Mouse (Mus musculus) limb, embryonic 14.5 days (tissue): ENCODE data around the gene Mrpl19. TPM values are rescaled to one million over a fixed set of nuclear protein-coding genes. Genes with fewer than 3 reads are reported as not detected.

Source experiments
- ATAC-seq: fragments of 200-750 bp; cut with Nextera tagmentation; 2 replicates; pipeline ENCODE4 v1.8.0; 2017; ENCODE audit warnings: low read depth, moderate number of reproducible peaks, moderate TSS enrichment; ENCODE audit not compliant: low FRiP score
- DNase-seq: peaks from one replicate; pipeline ENCODE4 v3.0.0-alpha.2; 2015; ENCODE audit warnings: low spot score
- H3K27ac ChIP-seq: fragments of 300-500 bp; sonication (generic); replicated peaks from 2 replicates; pipeline ENCODE4 v1.5.1; 2014; ENCODE audit warnings: low read depth, mild to moderate bottlenecking, low read length, moderate library complexity, mixed read lengths
- H3K27me3 ChIP-seq: fragments of 300-500 bp; sonication (generic); 2 replicates; pipeline ENCODE4 v1.6.1; 2014; ENCODE audit warnings: low read length, mixed read lengths; ENCODE audit not compliant: control insufficient read depth, insufficient read depth
- H3K36me3 ChIP-seq: fragments of 300-500 bp; sonication (generic); 2 replicates; pipeline ENCODE4 v1.6.1; 2014; ENCODE audit warnings: mild to moderate bottlenecking, low read length, moderate library complexity, mixed read lengths; ENCODE audit not compliant: control insufficient read depth, insufficient read depth
- H3K4me1 ChIP-seq: fragments of 300-500 bp; sonication (generic); 2 replicates; pipeline ENCODE4 v1.6.1; 2014; ENCODE audit warnings: antibody characterized with exemption, low read length, mixed read lengths; ENCODE audit not compliant: control insufficient read depth, insufficient read depth
- H3K4me2 ChIP-seq: fragments of 300-500 bp; sonication (generic); replicated peaks from 2 replicates; pipeline ENCODE4 v1.6.1; 2014; ENCODE audit warnings: low read depth, mild to moderate bottlenecking, low read length, moderate library complexity; ENCODE audit not compliant: severe bottlenecking
- H3K4me3 ChIP-seq: fragments of 300-500 bp; sonication (generic); replicated peaks from 2 replicates; pipeline ENCODE4 v1.5.1; 2014; ENCODE audit warnings: low read length
- H3K9ac ChIP-seq: fragments of 300-500 bp; sonication (generic); 2 replicates; pipeline ENCODE4 v1.6.1; 2014; ENCODE audit warnings: mild to moderate bottlenecking, low read depth, low read length, moderate library complexity; ENCODE audit not compliant: severe bottlenecking
- H3K9me3 ChIP-seq: fragments of 300-500 bp; sonication (generic); 2 replicates; pipeline ENCODE4 v1.6.1; 2016; ENCODE audit warnings: low read length; ENCODE audit not compliant: control insufficient read depth
- POLR2A ChIP-seq: fragments of 200-500 bp; IDR thresholded peaks from 2 replicates; pipeline ENCODE4 v1.8.0; 2012; ENCODE audit warnings: inconsistent platforms, mild to moderate bottlenecking, moderate library complexity, borderline replicate concordance; ENCODE audit not compliant: insufficient read depth, insufficient read length; ENCODE audit errors: extremely low read depth
- WGBS: fragments of 180-500 bp; shearing (Covaris S2); extraction: QIAGEN DNeasy Blood & Tissue Kit; methylation state at CpG from one replicate; pipeline ENCODE4 v1.1.7; 2014; 5-methylcytosine and 5-hydroxymethylcytosine counted together
- polyA plus RNA-seq, 2 experiments: library from polyadenylated mRNA; depleted of rRNA in 1 of 2; stranded (reverse) in 1 of 2; unstranded in 1 of 2; fragments of >200 nt; fragmentation: Nextera tagmentation in 1 of 2; extraction: Ambion mirVana in 1 of 2; gene quantifications; 2 replicates each; pipeline versions ENCODE4 v1.2.1 to v1.2.3; 2012 to 2014

The Mrpl19 gene
- polyA plus RNA-seq, 2 experiments, result 12.4 to 39.2 TPM

- Histone ChIP-seq H3K36me3 (no peaks in the 10 kb centered on the region), H3K4me3 (no peak overlapping the region)
- 84% methylated on average over 8 of the region's 8 CpGs for WGBS
These were observed 6.8 kb upstream of the Mrpl19 start for GRCm38 (mm10) chr6:81972595-81972994.

DNA sequence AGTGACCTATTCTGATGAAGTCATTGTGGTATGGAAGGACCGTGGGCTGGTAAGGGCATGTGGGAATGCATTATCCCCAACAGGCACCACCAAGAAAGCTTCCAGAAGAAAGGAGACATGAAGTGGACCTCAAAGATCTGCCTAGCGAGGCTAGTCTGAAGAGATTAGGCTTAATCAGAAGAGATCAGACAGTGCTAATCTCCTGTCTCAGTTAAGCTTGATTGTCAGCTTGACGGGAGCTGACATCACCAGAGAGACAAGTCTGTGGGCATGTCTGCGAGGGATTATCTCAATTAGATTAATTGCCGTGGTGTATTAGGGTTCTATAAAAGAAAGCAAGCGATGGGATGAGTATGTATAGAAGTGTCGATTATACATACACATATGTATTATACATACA is 5.4 kb upstream of the Mrpl19 start:
- no peak for ATAC-seq
- H3K27me3 ChIP-seq, result no peaks in the 10 kb centered on the region
- H3K4me2 ChIP-seq, result no peak overlapping the region
- H3K36me3 ChIP-seq, result no peaks in the 10 kb centered on the region
- no peak for TF ChIP-seq POLR2A
- no peak for DNase-seq
- H3K9ac ChIP-seq, result no peak overlapping the region
- 87% methylated on average over 7 of the region's 7 CpGs for WGBS
- H3K9me3 ChIP-seq, result no peaks in the 10 kb centered on the region
- H3K27ac ChIP-seq, result no peak overlapping the region
- H3K4me3 ChIP-seq, result no peak overlapping the region
- H3K4me1 ChIP-seq, result no peaks in the 10 kb centered on the region

More at GRCm38 (mm10) chr6:81972595-81972994, 6.8 kb upstream of the Mrpl19 start:
- H3K27ac ChIP-seq, result no peak overlapping the region
- TF ChIP-seq POLR2A, result no peak
- no peaks in the 10 kb centered on the region for H3K27me3 ChIP-seq
- H3K9me3 ChIP-seq, result no peaks in the 10 kb centered on the region
- no peak overlapping the region for H3K4me2 ChIP-seq
- ATAC-seq (no peak), DNase-seq (no peak)
- H3K9ac ChIP-seq, result no peak overlapping the region
- no peaks in the 10 kb centered on the region for H3K4me1 ChIP-seq

- Histone ChIP-seq H3K9me3 (no peaks in the 10 kb centered on the region), H3K27me3 (no peaks in the 10 kb centered on the region), H3K4me2 (peak overlapping the region; percentile 61), H3K9ac (no peak overlapping the region), H3K4me3 (peak overlapping the region; percentile 83), H3K27ac (no peak overlapping the region), H3K4me1 (peaks cover 7% of the 10 kb centered on the region), H3K36me3 (peaks cover 23% of the 10 kb centered on the region)
- DNase-seq, result no peak
- 45% methylated on average over 2 of the region's 2 CpGs for WGBS
- no peak for TF ChIP-seq POLR2A
- ATAC-seq, result no peak
These were observed 348 bp upstream of the Mrpl19 start for GRCm38 (mm10) chr6:81966068-81966544.

DNA sequence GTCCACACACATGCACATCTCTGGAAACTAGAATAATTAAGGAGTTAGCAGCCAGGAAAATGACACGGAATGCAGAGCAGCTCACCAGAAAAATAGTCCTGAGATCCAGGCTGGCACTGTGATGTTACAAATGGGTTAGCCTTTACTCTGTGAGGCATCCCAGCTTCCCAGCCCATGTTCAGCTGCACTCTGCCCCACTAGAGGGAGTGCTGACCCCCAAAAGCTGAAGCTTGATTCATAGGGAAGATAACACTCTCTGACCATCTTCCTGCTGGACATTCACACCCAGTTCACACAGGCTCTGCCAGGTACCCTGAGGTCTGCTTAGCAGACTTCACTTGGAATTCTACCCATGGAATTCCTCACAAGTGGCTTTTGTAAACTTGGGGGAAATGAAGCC is 5.5 kb downstream of the Mrpl19 start:
- no peak overlapping the region for H3K4me2 ChIP-seq
- H3K36me3 ChIP-seq, result peaks cover 80% of the 10 kb centered on the region
- H3K9ac ChIP-seq, result no peak overlapping the region
- 90% methylated on average over 1 of the region's 1 CpGs for WGBS
- no peak for TF ChIP-seq POLR2A
- DNase-seq, result no peak
- ATAC-seq, result no peak
- H3K4me1 ChIP-seq, result peaks cover 7% of the 10 kb centered on the region
- H3K9me3 ChIP-seq, result no peaks in the 10 kb centered on the region
- no peak overlapping the region for H3K27ac ChIP-seq
- no peaks in the 10 kb centered on the region for H3K27me3 ChIP-seq
- H3K4me3 ChIP-seq, result no peak overlapping the region

DNA sequence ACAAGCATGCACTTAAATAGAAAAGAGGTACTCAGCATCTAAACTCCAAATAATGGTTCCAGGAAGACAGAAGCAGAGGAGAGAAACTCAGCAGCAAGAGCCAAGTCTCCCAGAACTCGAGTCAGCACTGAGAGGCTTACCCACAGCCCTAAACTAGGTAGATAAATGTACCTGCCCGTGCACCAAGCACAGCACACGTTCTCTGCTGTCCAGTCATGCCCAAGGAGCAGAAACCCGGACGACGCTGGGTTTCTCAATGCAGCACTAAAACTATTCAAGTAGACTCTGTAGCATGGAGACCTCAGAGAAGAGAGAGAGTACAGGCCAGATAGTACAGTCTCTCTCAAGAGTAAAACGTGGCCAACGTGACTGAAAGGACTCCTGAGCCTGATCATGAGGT is 5.9 kb downstream of the Mrpl19 start:
- no peak overlapping the region for H3K4me3 ChIP-seq

DNA sequence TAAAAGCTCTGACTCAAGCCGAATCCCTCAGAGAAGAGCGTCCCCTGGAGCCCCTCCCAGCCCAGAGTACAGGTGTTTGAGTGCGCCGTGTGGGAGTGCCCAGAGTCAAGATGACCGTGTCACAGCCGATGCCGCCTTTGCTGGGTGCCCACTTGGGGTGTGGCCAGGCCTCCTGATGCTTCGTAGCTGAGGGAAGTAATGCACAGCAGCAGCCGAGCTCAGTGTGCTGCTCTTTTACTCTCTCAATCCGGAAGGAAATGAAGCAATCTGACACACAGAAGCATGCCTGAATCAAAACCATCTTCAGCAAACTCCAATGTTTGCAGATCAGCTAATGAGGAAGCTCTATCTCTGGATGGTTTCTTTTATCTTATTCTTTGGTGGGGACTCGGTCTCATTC is 7.8 kb downstream of the Mrpl19 start:
- H3K9ac ChIP-seq, result no peak overlapping the region
- no peaks in the 10 kb centered on the region for H3K27me3 ChIP-seq
- H3K4me3 ChIP-seq, result no peak overlapping the region
- no peaks in the 10 kb centered on the region for H3K9me3 ChIP-seq
- no peak overlapping the region for H3K4me2 ChIP-seq
- H3K27ac ChIP-seq, result no peak overlapping the region
- peaks cover 90% of the 10 kb centered on the region for H3K36me3 ChIP-seq
- ATAC-seq, result no peak
- no peak for TF ChIP-seq POLR2A
- H3K4me1 ChIP-seq, result no peaks in the 10 kb centered on the region
- DNase-seq, result no peak
- WGBS, result 89% methylated on average over 11 of the region's 11 CpGs

More for the DNA sequence above, 5.9 kb downstream of the Mrpl19 start:
- Histone ChIP-seq H3K27me3 (no peaks in the 10 kb centered on the region), H3K4me2 (no peak overlapping the region), H3K9me3 (no peaks in the 10 kb centered on the region), H3K4me1 (peaks cover 4% of the 10 kb centered on the region), H3K27ac (no peak overlapping the region), H3K9ac (no peak overlapping the region), H3K36me3 (peaks cover 83% of the 10 kb centered on the region)
- 97% methylated on average over 8 of the region's 8 CpGs for WGBS
- no peak for TF ChIP-seq POLR2A
- DNase-seq (no peak), ATAC-seq (no peak)
